ENCODE assay signal across 28 mouse cellular contexts in genomic region chr7:68637556-68638215, GRCm38 (mm10).
DNase-seq lines count a peak whose midpoint lies in the region; TF ChIP-seq lines count a peak whose summit lies in the region.
"Had no signal": no experiment of that assay in that cellular context is flagged by ENCODE, and none has a peak within 500 bp of the region (broad histone marks: within the 10 kb centered on the region; RNA-seq: fewer than 3 reads in every experiment).

No protein-coding gene starts in this region.

- no peak for TF ChIP-seq CTCF in kidney, adult 2 months (conservative IDR thresholded peaks at IDR 0.05; ENCODE audit: insufficient read depth, insufficient read length, low read depth, low read length)

- H3K27ac ChIP-seq in kidney, adult 2 months (ENCODE audit: insufficient read depth, low read depth, low read length): no peak overlapping the region
- H3K27ac ChIP-seq: embryonic facial prominence, embryonic 13.5 days; forebrain, embryonic 10.5 days; forebrain, embryonic 15.5 days; heart, adult 2 months; heart, embryonic 13.5 days; hindbrain, embryonic 10.5 days; hindbrain, embryonic 15.5 days; limb, embryonic 12.5 days; macrophage; neural tube, embryonic 15.5 days; stomach, postnatal 0 days had no signal

- 35% methylated on average over 7 of the region's 7 CpGs for WGBS in kidney, adult 2 months

- H3K36me3 ChIP-seq in kidney, adult 2 months (ENCODE audit: control insufficient read depth, insufficient read depth, low read length): no peaks in the 10 kb centered on the region
- H3K36me3 ChIP-seq: embryonic facial prominence, embryonic 13.5 days; forebrain, embryonic 10.5 days; forebrain, embryonic 15.5 days; heart, embryonic 13.5 days; hindbrain, embryonic 10.5 days; hindbrain, embryonic 15.5 days; limb, embryonic 12.5 days; neural tube, embryonic 15.5 days had no signal

- H3K27me3 ChIP-seq in kidney, adult 2 months (replicated peaks; ENCODE audit: control insufficient read depth, insufficient read depth, low read length): no peaks in the 10 kb centered on the region
- H3K27me3 ChIP-seq: embryonic facial prominence, embryonic 13.5 days; forebrain, embryonic 15.5 days; heart, embryonic 13.5 days; hindbrain, embryonic 15.5 days; limb, embryonic 12.5 days; neural tube, embryonic 15.5 days had no signal

- H3K4me1 ChIP-seq in kidney, adult 2 months (ENCODE audit: control insufficient read depth, insufficient read depth, low read length): no peaks in the 10 kb centered on the region
- H3K4me1 ChIP-seq: forebrain, embryonic 15.5 days; hindbrain, embryonic 10.5 days; hindbrain, embryonic 15.5 days; limb, embryonic 12.5 days; neural tube, embryonic 15.5 days had no signal

- H3K4me3 ChIP-seq in kidney, adult 2 months (ENCODE audit: insufficient read depth, low read depth, low read length): no peak overlapping the region
- H3K4me3 ChIP-seq: embryonic facial prominence, embryonic 13.5 days; forebrain, embryonic 10.5 days; forebrain, embryonic 15.5 days; heart, adult 2 months; heart, embryonic 13.5 days; hindbrain, embryonic 10.5 days; hindbrain, embryonic 15.5 days; limb, embryonic 12.5 days; neural tube, embryonic 15.5 days had no signal

- DNase-seq in kidney, adult 2 months: peak; percentile 8
- DNase-seq in kidney, adult 9 months: no peak
- peak; percentile 7 for DNase-seq in kidney, postnatal 14 days
- no peak for DNase-seq in kidney, postnatal 4 days
- DNase-seq in forelimb bud, embryonic 11.5 days (ENCODE audit: low read depth, low spot score): peak; percentile 56
- peak; percentile 41 for DNase-seq in mesoderm, embryonic 11.5 days (ENCODE audit: low read depth, low spot score)
- DNase-seq in frontal cortex, postnatal 14 days (ENCODE audit: low spot score in 2 of 2): no peak
- DNase-seq in right cerebral cortex, postnatal 10 days (ENCODE audit: low spot score in 2 of 2): no peak
- DNase-seq: adrenal gland, postnatal 14 days; cerebellum, adult 11 months; cerebellum, adult 9-10 months; heart, adult 2 months; heart, postnatal 10 days; layer of hippocampus, adult 9-11 months; midbrain, embryonic 14.5 days; retina, postnatal 1 day; thymus, adult 18-20 months; thymus, postnatal 25 days had no signal

- TF ChIP-seq POLR2A in kidney, adult 2 months (IDR thresholded peaks at IDR 0.05; ENCODE audit: low read depth, low read length): no peak

Comparison
In these comparisons a context has a peak if more than half of its experiments do, and no peak if none do; other contexts are left out.
1. DNase-seq: peak in kidney, adult 2 months (single experiment), kidney, postnatal 14 days (single experiment), forelimb bud, embryonic 11.5 days (single experiment) and mesoderm, embryonic 11.5 days (single experiment); none in kidney, adult 9 months (single experiment), kidney, postnatal 4 days (0 of 2), frontal cortex, postnatal 14 days (0 of 2) and right cerebral cortex, postnatal 10 days (0 of 2).